Mouse (Mus musculus): ENCODE measurements around the gene Ttn.

The Ttn gene

DNA sequence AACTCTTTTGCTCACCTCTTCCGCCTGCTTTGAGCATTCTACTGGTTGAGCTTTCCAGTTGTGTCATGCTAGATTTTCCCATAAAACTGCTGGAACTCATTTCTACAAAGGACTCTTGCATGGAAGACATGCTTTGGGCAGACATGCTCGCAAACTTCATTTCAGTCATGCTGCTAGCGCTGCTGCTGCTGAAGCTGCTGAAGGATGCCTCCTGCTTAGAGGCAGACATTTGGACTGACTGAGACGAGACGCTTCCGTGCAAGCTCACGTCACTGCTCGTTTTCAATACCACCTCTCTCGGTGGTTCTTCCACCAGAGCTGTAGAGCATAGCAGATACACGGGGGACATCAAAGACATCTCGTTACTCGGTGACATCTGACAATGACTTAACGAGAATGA, 276.7 kb downstream of the Ttn start:
- DNase-seq (ENCODE audit: low spot score) = no peak

DNA sequence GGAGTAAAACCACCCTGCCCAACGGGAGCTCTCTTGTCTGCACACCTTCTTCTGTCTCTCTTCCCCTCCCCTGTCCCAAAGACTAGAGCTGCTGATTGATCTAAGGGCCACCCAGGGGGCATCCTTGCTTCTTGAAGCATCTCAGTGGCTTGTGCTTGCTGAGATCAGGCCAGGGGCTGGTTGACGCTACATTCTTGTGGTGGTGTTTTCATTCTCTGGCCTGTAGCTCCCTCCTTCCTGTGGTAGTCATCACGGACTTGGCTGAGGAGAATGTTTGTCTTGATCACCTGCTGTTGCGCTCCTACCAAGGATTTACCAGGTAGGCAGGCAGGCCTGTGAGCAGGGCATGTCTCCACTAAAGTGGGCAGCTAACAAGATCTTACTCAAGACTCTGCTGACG, 279.6 kb downstream of the Ttn start:
- no peak for DNase-seq (ENCODE audit: low spot score)

DNA sequence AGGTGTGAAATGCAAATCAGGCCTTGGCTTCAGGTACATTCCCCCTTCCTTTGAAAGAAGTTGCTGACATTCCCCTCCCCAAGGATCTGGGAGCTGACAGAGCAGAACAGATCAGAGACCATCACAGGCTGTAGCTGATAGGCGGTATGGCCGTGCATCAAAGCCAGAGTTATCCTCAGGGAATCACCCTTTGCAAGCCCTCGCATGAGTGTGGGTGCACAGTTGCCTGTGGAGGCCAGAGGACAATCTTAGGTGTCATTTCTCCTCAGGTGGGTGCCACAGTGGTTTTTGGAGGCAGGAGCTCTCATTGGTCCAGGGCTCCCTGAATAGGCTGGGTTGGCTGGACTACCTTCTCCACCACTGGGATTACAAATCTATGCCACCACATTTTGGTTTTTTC, 280.2 kb downstream of the Ttn start:
- DNase-seq (ENCODE audit: low spot score) = no peak

DNA sequence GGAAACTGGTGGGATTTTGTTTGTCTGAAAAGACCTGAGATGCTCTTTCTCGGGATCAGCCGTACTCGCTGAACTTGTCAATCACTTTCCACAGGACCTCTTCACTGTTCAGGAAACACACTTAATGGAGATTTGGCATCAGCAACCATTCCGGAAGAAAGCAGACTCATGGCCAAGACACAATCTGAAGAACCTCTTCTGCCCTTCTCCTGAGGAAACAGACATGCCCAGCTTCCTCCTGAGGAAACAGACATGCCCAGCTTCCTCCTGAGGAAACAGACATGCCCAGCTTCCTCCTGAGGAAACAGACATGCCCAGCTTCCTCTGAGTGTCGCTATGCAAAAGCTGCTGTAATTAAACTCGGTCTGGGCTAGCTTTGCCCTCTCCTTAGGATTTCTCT, 287.1 kb downstream of the Ttn start:
- no peak for DNase-seq (ENCODE audit: low spot score)

DNA sequence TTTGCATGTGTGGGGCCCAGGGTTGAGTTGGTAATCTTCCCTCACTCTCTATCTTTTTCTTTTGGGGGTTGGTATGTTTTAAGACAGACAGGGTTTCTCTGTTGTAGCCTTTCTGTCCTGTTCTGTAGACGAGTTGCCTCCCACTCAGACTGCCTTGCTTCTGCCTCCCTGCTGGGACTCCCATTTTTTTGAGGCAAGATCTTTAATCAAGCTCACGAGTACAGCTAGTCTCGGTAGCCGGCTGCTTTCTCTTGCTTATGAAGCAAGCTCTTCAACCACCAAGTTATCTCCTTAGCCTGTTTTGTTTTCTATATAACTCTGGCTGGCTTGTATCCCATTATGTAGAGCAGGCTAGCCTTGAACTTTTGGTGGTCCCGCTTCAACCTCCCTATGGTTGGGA, 288.6 kb downstream of the Ttn start:
- DNase-seq (ENCODE audit: low spot score) = no peak

DNA sequence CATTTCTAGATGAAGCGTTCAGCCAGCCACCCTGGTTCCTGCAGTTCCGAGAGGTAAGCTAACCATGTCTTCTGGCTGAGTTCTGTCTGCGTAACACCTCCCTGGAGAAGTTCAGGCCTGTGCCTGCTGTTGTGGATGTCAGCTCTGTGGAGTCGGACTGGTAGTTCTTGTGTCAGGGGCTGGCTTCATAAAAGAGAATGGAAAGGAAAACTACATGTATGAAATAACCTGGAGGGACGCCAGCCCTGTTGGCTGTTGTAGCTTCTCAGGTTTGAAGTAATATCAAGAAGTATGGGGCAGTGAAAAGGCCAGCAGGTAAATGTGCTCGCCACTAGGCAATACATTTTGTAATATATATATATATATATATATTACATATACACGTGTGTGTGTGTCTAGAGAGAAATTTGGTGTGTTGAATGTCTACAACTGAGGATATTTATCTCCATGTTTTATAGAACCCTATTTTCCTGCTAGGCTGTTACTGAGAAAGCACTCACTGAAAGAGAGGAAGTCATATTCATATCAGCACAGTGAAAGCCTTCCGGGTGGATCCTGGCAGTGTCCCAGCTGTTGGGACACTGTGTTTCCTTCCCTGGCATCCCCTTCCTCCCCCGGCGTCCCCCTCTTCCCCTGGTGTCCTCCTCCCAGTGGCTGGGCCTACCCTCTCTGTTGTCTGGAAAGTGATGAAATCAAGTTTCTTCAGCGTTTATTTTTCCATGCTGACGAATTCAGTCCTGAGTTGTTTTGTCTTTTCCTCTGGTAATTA, 291.7 kb downstream of the Ttn start:
- DNase-seq (ENCODE audit: low spot score) = peak; percentile 77

DNA sequence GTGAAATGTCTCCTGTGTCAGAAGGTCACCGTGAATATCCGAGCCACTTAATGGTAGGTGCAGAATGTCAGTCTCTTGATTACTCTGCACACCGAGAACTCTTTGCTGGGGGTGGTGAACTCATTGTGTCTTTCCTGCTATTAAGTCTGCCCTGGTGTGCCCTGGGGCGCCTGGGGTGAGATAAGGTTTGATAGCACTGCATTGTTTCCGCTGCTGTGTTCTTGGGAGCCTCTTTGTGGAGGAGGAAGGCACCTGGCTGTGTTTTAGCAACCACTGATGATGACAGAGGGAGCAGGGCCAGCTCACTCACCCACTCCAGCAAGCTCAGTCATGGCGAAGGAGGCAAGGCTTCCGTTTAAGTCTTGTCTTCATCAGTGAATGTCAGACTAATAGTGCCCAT, 294.2 kb downstream of the Ttn start:
- no peak for DNase-seq (ENCODE audit: low spot score)

DNA sequence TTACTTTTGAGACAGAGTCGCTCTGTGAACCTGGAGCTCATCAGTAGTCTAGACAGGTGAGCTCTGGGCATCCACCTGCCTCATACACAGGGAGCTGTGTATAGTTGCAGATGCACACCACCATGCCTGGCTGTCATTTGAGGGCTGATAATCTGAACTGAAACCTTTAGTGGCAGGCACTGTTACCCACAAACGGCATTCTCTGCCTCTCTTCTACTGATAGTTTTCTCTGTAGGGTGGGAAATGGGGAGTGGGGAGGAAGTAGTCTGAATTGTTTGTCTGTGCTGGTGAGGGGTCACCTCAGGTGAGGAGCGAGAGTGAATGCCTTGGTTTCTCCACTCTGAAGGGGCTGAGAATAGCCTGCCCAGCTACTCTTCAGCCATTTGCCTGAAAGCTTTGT, 294.7 kb downstream of the Ttn start:
- no peak for DNase-seq (ENCODE audit: low spot score)

DNA sequence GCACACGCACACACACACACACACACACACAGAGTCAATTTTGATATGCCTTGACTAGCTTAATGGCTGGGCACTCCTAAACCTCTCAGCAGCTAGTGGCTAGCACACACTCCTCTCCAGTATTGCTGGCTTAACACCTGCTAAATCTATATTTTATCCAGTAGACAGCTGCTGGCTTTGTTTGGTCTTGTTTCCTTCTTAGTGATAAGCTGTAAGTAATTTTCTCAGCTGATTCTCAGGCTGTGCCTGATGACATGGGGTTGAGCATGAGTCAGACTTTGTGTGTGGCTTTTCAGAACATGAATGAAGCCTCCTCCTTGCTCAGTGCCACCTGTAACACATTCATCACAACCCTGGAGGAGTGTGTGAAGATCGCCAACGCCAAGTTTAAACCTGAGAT, 295.4 kb downstream of the Ttn start:
- DNase-seq (ENCODE audit: low spot score) = no peak

DNA sequence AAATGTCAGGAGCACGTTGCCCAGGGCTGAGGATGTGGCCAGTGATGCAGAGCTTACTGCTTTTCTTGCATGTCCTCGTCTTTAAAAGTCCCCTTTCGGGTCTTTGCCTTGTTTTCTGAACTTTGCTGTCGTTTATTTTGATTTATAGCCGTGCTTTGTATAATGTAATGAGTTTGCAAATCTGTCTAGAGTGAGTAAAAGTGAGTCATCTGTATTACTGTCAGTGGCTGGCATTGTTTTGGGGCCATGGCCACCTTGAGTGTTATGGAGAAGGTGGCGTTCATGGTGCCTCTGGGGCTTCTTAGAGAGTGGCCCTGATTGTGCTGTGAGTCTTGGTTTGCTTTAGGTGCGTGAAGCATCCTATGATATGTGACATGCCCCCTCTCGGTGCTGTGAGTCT, 300.0 kb downstream of the Ttn start:
- no peak for DNase-seq (ENCODE audit: low spot score)

DNA sequence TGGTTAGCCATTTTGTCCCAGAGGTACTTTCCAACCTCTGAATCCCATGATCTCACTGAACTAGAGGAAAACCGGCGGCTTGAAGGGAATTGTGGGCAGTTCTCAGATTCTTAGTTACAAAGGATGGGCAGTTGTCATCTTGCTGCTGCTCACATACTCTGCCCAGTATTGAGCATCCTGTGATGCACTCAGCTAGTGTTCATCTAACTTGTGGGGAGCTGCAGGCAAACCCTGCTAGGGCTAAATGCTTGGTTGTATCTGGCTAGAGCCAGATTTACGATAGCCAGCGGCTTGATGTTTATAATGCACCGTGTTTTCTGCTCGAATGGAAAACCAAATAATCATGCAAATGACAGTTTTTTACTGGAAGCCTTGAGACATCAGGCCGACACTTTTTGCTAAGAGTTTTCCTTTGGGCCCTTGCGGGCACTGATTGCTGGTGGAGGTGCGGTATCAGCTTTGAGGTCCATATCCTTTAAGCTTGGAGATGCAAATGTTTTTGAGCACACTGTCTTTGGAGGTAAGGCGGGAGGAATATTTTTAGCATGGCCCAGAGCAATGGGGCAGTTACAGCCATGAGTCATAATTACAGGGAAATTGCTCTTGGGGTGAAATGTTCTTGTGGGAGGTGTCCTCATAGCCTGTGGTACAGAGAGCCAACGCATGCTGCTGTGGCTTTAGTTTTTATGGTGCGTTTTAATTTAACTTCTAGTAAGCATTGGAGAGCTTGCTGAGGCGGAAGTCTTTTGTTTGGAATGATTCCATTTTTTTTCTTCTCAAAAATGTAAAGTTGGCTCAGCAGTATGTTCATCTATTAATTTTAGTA, 305.7 kb downstream of the Ttn start:
- no peak for DNase-seq (ENCODE audit: low spot score)

DNA sequence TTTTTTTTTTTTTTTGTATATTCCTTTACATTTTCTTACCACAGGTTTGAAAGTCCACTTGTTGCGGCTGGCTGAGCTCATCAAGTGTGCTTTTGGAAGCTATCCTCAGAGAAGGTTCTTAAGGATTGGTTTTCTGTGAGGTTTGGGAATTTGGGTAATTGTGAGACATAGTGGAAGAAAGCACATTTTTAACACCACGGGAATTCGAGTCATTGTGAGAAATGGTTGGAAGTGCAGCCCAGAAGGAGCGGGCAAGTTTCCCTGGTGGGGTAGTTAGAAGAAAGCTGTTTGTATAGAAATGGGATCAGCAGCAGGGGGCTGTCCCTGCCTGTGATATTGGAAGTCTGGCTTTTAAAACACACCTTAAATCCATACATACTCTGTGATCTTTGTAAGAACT, 306.4 kb downstream of the Ttn start:
- DNase-seq (ENCODE audit: low spot score) = no peak

DNA sequence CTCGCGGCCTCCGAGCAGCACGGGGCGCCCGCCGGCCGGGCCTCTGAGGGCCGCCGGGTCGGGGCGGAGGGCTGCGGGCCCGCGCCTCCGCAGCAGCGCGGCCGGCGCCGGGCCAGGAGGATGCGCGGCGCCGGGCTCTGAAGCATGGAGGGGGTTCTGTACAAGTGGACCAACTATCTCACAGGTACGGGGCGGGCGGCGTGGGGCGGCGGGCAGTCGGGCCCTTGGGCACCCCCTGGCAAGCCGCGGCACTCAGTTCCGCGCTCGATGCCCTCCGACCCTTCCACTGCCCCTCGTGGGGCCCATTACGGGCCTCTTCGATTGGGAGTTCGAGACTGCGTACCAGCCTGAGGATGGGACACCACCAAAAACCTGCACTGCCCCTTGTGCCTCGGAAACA, 306.9 kb downstream of the Ttn start:
- DNase-seq (ENCODE audit: low spot score) = no peak

DNA sequence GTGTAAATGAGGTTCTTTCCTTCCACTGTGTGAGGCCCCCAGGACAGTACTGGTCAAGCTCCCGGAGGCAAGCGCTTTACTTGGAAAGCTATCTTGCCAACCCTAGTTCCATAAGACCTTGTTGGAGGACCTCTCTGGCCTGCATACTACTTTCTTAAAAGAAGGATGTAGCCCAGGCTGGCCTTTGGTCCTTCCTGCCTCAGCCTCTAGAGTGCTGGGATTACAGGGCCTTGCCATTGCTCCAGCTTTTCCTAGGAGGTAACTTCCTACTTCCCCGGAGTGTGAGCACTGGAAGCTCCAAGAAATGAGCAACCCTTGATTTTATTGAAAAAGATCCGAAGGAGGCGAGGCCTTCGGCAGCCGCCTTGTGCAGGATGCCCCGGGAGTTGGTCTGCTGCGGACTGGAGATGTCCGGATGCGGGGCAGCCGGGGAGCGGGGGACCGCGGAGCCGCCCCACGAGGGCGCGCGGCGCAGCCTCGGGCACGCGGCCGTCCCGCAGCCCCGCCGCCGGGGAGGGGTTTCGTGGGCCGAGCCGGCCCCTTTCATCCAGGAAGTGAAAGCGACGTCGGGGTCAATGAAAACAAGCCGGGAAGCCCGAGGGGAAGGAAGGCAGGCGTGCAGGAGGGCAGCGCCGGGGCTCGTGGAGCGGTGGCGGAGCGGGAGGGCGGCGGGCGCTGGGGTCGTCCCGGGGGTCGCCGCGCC, 307.5 kb downstream of the Ttn start, which contains the start of gene Plekha3:
TSS of gene Plekha3 (plus strand) at position 557 of the 703 bp plus-strand sequence.
- DNase-seq (ENCODE audit: low spot score) = peak; percentile 85

DNA sequence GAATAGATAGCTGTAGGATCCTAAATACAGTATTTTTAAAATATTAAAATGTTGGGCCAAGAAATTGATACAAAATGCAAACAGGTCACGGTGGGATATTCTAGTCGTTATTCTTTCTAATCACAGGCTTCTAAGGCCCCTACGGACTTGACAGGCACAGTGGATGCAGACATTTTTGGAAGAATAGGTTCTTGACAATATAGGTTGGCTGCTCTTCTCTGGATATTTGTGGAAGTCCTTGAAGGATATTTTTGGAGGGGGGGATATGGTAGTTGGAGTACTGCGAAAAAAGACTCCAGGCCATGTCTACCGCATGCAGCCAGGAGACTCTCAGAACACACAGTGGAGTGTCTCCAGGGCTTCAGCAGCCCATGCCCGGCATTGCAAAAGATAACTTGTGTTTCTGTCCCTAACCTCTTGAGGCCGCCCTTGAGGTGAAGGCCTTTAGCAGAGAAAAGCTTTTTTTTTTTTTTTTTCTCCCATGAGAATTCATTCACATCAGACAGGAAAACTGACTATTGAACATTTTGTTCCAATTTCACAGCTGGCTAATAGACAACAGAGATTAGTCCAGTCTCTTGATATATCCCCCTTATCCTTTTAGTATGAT, 308.8 kb downstream of the Ttn start:
- peak; percentile 71 for DNase-seq (ENCODE audit: low spot score)

DNA sequence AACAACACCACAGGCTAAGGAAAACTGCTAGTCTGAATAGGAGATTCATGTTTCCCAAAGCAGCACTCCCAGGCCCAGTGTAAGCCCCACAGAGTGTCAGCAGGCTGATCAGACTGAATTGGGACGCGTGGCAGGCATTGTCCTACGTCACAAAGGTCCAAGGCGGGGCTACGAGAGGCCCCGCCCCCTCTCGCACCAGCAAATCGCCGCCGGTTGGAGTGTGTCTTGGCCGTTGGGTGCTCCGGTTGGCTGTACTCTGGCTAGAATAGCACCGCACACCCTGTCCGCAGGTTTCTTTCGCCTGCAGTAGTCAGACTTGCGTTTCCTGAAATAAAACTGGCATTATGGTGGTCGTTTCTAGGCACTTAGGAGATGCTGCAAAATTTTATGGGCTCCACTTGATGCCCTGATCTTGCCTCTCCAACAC, 309.4 kb downstream of the Ttn start, which contains the start of gene Fkbp7:
TSS of gene Fkbp7 (minus strand) at position 151 of the 427 bp plus-strand sequence.
- peak; percentile 95 for DNase-seq (ENCODE audit: low spot score)

DNA sequence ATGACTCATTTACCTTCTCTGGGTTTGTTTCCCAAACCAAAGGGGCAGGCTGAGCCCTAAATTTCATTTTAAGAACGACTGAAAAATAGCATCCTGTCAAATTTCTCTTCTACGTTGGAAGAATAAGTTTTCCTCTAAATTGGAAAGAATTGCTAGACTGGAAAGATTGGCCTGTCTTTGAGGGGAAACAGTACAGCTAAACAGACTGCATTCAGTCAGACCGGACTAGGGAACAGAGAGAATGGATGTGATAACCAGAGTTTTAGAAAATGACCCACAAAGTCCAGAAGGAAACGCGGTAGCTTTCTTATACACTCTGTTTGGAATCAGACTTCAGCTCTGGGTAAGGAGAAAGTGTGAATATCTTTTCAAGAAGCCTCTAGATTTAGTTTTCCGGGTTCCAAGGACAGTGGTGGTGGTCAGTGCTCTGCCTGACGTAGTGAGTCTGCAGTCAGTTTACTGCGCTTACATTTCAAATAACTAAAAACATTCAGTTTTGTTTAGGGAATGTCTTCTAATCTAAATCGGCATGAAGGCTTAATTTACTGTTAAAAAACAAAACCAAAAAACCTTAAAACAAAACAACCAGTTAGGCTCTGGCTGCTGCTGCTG, 310.1 kb downstream of the Ttn start:
- no peak for DNase-seq (ENCODE audit: low spot score)

DNA sequence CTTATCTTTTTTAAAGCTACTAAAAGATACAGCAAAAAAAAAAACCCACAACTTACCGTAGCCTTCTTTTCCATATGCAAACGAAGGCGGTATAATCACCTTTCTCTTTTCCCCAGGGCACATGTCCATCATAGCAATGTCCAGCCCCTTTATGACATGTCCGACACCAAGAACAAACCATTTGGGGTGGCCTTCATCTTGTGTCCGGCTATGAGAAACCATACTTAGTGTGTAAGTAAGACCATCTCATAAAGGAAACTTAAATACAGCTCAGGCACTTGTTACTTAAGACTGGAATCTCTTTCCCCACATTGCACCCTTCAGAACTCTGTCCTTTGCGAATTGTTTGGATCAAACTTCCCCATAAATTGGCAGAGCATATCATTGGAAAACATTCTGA, 310.7 kb downstream of the Ttn start:
- no peak for DNase-seq (ENCODE audit: low spot score)

DNA sequence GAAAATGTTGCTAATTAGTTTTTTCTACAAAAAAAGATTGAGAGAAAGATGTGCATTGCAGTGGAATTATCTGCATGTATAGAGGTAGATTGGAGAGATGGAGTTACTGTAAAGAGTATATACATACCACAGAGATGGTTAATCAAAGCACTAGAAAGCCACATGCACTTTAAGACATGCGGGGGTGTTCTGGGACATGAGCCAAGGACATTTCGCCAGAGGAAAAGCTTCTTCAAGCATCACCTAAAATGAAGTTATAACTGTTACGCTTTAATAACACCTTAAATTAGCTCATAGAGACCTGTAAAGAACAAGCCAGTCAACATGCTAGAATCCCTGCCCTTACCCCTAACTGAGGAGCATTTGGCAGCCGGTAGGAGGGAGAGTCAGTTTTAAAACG, 315.1 kb downstream of the Ttn start:
- DNase-seq (ENCODE audit: low spot score) = no peak

DNA sequence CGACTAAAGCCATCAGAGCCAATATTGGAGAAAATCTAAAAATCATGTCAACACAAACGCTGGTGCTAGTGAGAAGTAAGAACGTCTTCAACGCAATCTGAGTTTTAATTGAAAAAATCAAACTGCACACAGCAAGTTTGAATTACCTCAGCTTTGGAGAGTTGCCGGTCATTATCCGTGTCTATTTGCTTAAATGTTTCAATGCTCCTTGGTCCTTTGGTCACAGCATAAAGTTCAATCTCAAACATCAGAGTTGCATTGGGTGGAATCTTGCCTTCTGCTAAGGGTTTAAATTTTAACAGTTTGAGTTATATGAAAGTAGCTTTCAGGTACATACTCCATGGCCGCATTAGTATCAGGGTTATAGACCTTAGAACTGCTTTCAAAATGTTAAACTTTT, 316.8 kb downstream of the Ttn start:
- DNase-seq (ENCODE audit: low spot score) = no peak

DNA sequence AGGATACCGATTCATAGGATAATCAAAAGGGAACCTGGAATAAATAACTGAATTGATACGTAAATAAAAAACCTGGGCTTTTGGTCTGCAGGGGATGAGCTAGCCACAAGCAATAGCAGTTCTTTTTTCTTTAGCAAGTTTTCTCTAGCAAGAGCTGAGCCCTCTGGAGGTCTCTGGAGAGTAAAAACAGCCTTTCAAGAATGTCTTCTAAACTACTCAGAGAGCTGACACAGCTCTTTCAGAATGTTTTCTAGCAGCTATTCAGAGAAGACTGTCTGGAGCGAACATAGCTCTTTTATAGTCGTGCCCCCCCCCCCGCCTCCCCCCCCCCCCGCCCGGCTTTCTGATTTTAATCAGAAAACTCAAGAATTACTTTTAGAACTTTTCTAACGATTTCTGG, 322.9 kb downstream of the Ttn start:
- DNase-seq (ENCODE audit: low spot score) = no peak

DNA sequence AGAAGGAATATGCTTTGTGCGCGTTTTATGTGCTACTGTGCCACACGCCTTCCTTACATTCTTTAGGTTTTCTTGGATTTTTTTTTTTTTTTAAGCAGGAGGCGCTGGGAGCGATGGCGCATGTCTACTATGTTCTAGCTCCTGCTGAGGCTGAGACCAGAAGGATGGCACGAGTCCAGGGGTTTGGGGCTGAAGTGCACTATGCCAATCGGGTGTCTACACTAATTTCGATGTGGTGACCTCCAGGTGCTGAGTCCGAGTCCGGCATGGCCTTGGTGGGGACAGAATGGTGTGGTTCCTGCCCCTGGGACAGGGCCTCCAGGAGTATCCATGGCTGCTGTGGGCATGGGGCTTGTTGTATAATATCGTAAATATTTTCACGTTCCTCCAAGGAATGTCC, 323.8 kb downstream of the Ttn start:
- no peak for DNase-seq (ENCODE audit: low spot score)
